Mouse (Mus musculus): ENCODE results near the gene Cenpw. TPM values are rescaled to one million over a fixed set of nuclear protein-coding genes. Genes with fewer than 3 reads are reported as not detected.

Cenpw gene
- polyA plus RNA-seq (2012; rRNA removed): 1.7 and 2.0 TPM in 2 replicates

GRCm38 (mm10) chr10:30199916-30200826, at the start of gene Cenpw:
Gene Cenpw (minus strand): TSS chr10:30200560.

Data from colon, adult 2 months (tissue).